Mouse (Mus musculus) cerebellum, postnatal 36 days (tissue): ENCODE results near the gene Ddc.

Experiments
- DNase-seq, 2 experiments: peaks; one replicate each; pipeline ENCODE4 v3.0.0; 2021 to 2022; ENCODE audit warnings: mixed read lengths in 2 of 2

Gene Ddc

GRCm38 (mm10) chr11:11777246-11777645, 120.7 kb downstream of the Ddc start:
- no peak for DNase-seq

GRCm38 (mm10) chr11:11776822-11777174, 121.1 kb downstream of the Ddc start:
- DNase-seq, result no peak

- DNase-seq, result no peak
These were observed 121.7 kb downstream of the Ddc start for GRCm38 (mm10) chr11:11776071-11776821.

DNA sequence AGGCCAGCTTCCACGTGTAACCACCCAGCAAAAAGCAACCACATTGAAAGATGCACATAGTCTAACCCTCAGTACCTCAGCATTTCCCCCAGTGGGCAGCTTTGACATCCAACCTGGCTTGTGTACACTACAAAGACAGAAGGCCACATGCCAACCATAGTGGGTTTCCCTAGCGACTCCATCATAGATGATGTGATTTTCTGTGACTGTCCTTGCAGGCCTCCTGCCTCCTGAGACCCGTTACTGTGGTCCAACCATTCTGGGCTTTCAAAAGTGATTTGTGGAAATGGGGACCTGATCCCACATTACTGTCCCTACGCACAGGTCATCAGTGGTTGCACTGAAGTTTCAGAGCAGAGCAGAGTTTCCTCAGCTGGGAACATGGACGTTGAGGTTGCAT, 123.1 kb downstream of the Ddc start:
- DNase-seq, result no peak

DNA sequence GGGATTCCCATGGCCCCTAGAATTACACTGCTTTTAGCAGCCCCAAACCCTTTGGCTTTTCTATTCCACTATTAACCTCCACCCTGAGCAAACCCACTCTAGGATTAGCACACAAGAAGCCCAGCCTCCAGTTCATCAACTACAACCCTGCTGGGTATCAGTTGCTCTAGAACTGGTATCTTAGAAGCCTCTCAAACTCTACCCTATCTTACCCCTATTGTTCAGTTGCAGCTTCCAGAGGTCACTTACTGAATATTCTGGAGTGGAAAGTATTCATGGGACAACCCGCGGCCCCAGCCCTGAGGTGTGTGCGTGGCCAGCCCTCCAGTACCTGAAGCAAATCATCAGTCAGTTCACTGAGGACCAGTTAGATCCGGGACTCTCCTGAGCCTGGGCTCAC, 123.6 kb downstream of the Ddc start:
- DNase-seq, result no peak

DNA sequence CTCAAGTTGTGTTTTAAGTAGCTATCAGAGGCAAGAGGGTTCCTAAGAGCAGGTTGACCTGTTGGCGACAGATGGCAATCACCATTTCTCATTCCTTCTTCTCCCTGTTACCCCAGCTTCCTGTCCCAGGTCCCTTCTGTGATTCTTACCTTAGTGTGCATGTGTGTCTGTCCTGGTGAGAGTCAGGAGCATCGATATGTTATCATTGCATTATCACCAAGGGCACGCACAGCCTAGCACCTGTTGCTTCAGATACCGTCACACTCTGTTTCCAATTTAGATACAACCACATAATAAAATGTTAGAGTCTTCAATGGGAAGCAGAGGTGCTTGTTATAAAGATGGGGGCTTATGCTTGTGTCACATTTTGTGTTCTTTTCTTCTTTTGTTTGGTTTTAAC, 125.7 kb downstream of the Ddc start:
- no peak for DNase-seq

DNA sequence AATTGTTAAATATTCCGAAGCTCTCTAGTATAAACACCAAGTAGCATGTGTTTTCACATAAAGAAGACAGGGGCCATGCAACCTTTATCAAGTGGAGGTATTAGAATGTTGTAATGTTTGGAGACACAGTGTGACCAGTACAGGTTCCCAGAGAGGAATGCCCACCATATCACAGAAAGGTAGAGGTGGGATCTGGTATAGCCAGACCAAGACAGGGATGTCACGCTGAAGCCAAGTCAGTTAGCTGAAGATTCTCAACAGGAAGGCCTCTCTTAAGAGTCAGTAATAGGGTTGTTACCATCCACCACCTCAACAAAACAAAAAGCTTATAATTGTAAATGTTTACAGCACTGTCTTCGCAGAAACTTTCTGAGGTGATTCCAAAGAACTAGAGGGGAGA, 127.3 kb downstream of the Ddc start:
- no peak for DNase-seq

- DNase-seq, result no peak
These were observed 128.7 kb downstream of the Ddc start for GRCm38 (mm10) chr11:11769281-11769680.

GRCm38 (mm10) chr11:11768057-11768456, 129.9 kb downstream of the Ddc start:
- no peak for DNase-seq

DNA sequence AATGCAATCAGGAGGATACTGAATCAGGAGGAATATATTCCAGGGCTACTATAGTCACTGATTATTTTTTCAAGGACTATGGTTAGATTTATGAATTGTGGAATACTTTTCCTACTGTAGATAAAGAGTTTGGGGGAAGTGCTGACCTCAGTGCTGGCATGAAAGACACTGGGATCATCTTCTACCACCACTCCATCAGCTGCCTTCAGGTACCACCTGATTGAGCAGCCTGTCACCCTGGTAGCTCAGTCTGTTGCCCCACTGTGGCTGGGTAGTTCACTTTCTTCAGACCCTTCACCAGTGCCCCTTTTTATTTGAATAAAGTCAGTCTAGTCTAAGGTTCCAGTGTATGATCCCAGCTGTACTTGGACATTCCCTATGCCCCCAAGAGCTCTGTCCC, 131.2 kb downstream of the Ddc start:
- DNase-seq, result no peak

- no peak for DNase-seq
These were observed 131.8 kb downstream of the Ddc start for GRCm38 (mm10) chr11:11766105-11766504.

GRCm38 (mm10) chr11:11765414-11765813, 132.5 kb downstream of the Ddc start:
- DNase-seq, result no peak
